Mouse (Mus musculus) erythroblast, embryonic 14.5 days (primary cell): ENCODE results near the gene 2200002D01Rik. TPM values are rescaled to one million over a fixed set of nuclear protein-coding genes. Genes with fewer than 3 reads are reported as not detected.
"Not testable (repeated sequence)": the region's sequence is repeated elsewhere in the genome, so short reads cannot be mapped to it uniquely, and the experiment has no call there.

Source experiments
- H3K27me3 ChIP-seq: 2 replicates; pipeline ENCODE4 v1.6.1; 2012; ENCODE audit warnings: inconsistent platforms; ENCODE audit not compliant: control insufficient read depth
- H3K36me3 ChIP-seq: 2 replicates; pipeline ENCODE4 v1.6.1; 2012; ENCODE audit warnings: mild to moderate bottlenecking, inconsistent platforms; ENCODE audit not compliant: control insufficient read depth
- H3K4me1 ChIP-seq: 2 replicates; pipeline ENCODE4 v1.6.1; 2012; ENCODE audit warnings: inconsistent platforms; ENCODE audit not compliant: control insufficient read depth
- H3K4me3 ChIP-seq: replicated peaks from 2 replicates; pipeline ENCODE3; 2012; ENCODE audit warnings: moderate library complexity, mild to moderate bottlenecking, inconsistent platforms
- H3K9me3 ChIP-seq: 2 replicates; pipeline ENCODE4 v1.6.1; 2012; ENCODE audit warnings: low read length, inconsistent platforms, mixed read lengths; ENCODE audit not compliant: control insufficient read depth
- GATA1 ChIP-seq: IDR thresholded peaks from 2 replicates; pipeline ENCODE4 v1.6.1; 2012; ENCODE audit warnings: low read length, inconsistent platforms, mixed read lengths
- TAL1 ChIP-seq: IDR thresholded peaks from 3 replicates; pipeline ENCODE4 v1.6.1; 2012; ENCODE audit warnings: low read length, inconsistent platforms, mixed read lengths
- polyA plus RNA-seq: library from polyadenylated mRNA; stranded (reverse); fragments of >175 nt; gene quantifications from 2 replicates; pipeline ENCODE4 v1.2.3, GENCODE M21; 2012

Gene 2200002D01Rik
- polyA plus RNA-seq, 1 experiment, result not detected

- Histone ChIP-seq H3K9me3 (no peaks in the 10 kb centered on the region), H3K27me3 (0 out of 2 replicates have a peak, but pooled peaks cover 3% of the 10 kb centered on the region), H3K36me3 (peaks cover 26% of the 10 kb centered on the region), H3K4me1 (peaks cover 18% of the 10 kb centered on the region), H3K4me3 (no peak overlapping the region)
- TF ChIP-seq TAL1, result no peak
- TF ChIP-seq GATA1, result no peak
Observed at GRCm38 (mm10) chr7:29246619-29247313, 1.5 kb downstream of the 2200002D01Rik start.

- Histone ChIP-seq H3K36me3 (peaks cover 27% of the 10 kb centered on the region), H3K27me3 (0 out of 2 replicates have a peak, but pooled peaks cover 3% of the 10 kb centered on the region), H3K9me3 (no peaks in the 10 kb centered on the region), H3K4me1 (peaks cover 26% of the 10 kb centered on the region), H3K4me3 (no peak overlapping the region)
- TF ChIP-seq GATA1, result no peak
- TF ChIP-seq TAL1, result no peak
Observed at GRCm38 (mm10) chr7:29246015-29246414, 2.3 kb downstream of the 2200002D01Rik start.

GRCm38 (mm10) chr7:29244732-29245416 lies 3.4 kb downstream of the 2200002D01Rik start:
- Histone ChIP-seq H3K4me1 (peaks cover 35% of the 10 kb centered on the region), H3K27me3 (0 out of 2 replicates have a peak, but pooled peaks cover 3% of the 10 kb centered on the region), H3K4me3 (no peak overlapping the region), H3K36me3 (peaks cover 27% of the 10 kb centered on the region), H3K9me3 (no peaks in the 10 kb centered on the region)
- TF ChIP-seq TAL1 (no peak), GATA1 (no peak)

GRCm38 (mm10) chr7:29238019-29238967 lies 10.0 kb downstream of the 2200002D01Rik start, which contains the start of gene Yif1b:
Gene Yif1b (plus strand): TSS chr7:29238329.
- peak within 1 kb of the TSS; percentile 74 for H3K4me3 ChIP-seq
- H3K27me3 ChIP-seq, result peaks cover 10% of the 10 kb centered on the region
- peaks cover 3% of the 10 kb centered on the region; the same call in 1 of the 2 replicates for H3K36me3 ChIP-seq
- no peaks in the 10 kb centered on the region for H3K9me3 ChIP-seq
- peaks cover 44% of the 10 kb centered on the region for H3K4me1 ChIP-seq
- no peak for TF ChIP-seq TAL1
- TF ChIP-seq GATA1, result no peak

GRCm38 (mm10) chr7:29237596-29237995 lies 10.7 kb downstream of the 2200002D01Rik start:
- H3K9me3 ChIP-seq, H3K36me3 ChIP-seq: not testable (repeated sequence)
- H3K4me1 ChIP-seq, result peaks cover 44% of the 10 kb centered on the region
- H3K27me3 ChIP-seq, result peaks cover 17% of the 10 kb centered on the region
- H3K4me3 ChIP-seq, result peak overlapping the region; percentile 74

GRCm38 (mm10) chr7:29236593-29236992 lies 11.7 kb downstream of the 2200002D01Rik start:
- no peak for TF ChIP-seq GATA1
- TF ChIP-seq TAL1, result no peak
- H3K36me3 ChIP-seq, result no peaks in the 10 kb centered on the region; the same call in 1 of the 2 replicates
- H3K27me3 ChIP-seq, result peaks cover 27% of the 10 kb centered on the region
- H3K4me3 ChIP-seq, result no peak overlapping the region
- H3K4me1 ChIP-seq, result peaks cover 46% of the 10 kb centered on the region
- H3K9me3 ChIP-seq, result no peaks in the 10 kb centered on the region

GRCm38 (mm10) chr7:29234661-29235060 lies 13.6 kb downstream of the 2200002D01Rik start:
- Histone ChIP-seq H3K4me1 (peaks cover 29% of the 10 kb centered on the region), H3K36me3 (no peaks in the 10 kb centered on the region), H3K4me3 (no peak overlapping the region), H3K27me3 (peaks cover 45% of the 10 kb centered on the region), H3K9me3 (no peaks in the 10 kb centered on the region)
- no peak for TF ChIP-seq GATA1
- no peak for TF ChIP-seq TAL1

GRCm38 (mm10) chr7:29233745-29234144 lies 14.5 kb downstream of the 2200002D01Rik start:
- no peaks in the 10 kb centered on the region for H3K9me3 ChIP-seq
- TF ChIP-seq GATA1 (no peak), TAL1 (no peak)
- peaks cover 20% of the 10 kb centered on the region for H3K4me1 ChIP-seq
- peaks cover 51% of the 10 kb centered on the region for H3K27me3 ChIP-seq
- no peaks in the 10 kb centered on the region for H3K36me3 ChIP-seq
- H3K4me3 ChIP-seq, result no peak overlapping the region
